23 mouse cellular contexts compared by ENCODE assay signal in the genomic region with DNA sequence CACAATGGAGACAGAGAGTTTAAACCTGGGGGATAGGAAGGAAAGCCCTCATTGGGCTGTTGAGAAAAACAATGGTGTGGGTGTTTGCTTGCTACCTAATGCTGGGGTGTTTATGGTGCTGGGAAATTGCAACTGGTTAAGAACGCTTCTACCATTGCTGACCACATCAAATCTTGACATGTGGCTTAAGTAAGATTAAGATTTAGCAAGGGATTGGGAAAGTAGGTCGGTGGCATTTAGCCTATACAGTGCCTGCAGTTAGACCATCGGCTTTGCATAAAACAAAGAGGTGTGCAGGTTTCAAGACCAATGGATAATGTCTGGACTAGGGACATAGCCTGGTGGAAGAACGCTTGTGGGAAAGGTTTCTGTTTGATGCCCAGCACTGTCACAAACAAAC.
"Had no signal": no experiment of that assay in that cellular context is flagged by ENCODE, and none has a peak within 500 bp of the region (broad histone marks: within the 10 kb centered on the region; RNA-seq: fewer than 3 reads in every experiment).

No protein-coding gene starts in this region.

- H3K9me3 ChIP-seq: heart, embryonic 10.5 days; heart, embryonic 12.5 days; hindbrain, embryonic 13.5 days; hindbrain, embryonic 15.5 days; kidney, embryonic 15.5 days; limb, embryonic 13.5 days; limb, embryonic 15.5 days had no signal

- DNase-seq: forebrain, postnatal 0 days; gastrocnemius, postnatal 14 days; gastrocnemius, postnatal 36 days; heart, adult 18-20 months; heart, postnatal 14 days; heart, postnatal 36 days; kidney, adult 11 months; kidney, adult 2 months; kidney, adult 9 months; kidney, postnatal 14 days; kidney, postnatal 36 days; layer of hippocampus, adult 9-11 months; layer of hippocampus, postnatal 36 days had no signal

- H3K36me3 ChIP-seq: heart, embryonic 10.5 days; heart, embryonic 12.5 days; hindbrain, embryonic 13.5 days; hindbrain, embryonic 15.5 days; kidney, embryonic 15.5 days; limb, embryonic 13.5 days; limb, embryonic 15.5 days had no signal

- H3K4me1 ChIP-seq: limb, embryonic 15.5 days had no signal

- H3K4me3 ChIP-seq: heart, embryonic 10.5 days; heart, embryonic 12.5 days; hindbrain, embryonic 13.5 days; hindbrain, embryonic 15.5 days; kidney, embryonic 15.5 days; limb, embryonic 13.5 days; limb, embryonic 15.5 days had no signal

- H3K27me3 ChIP-seq: heart, embryonic 12.5 days; hindbrain, embryonic 15.5 days; kidney, embryonic 15.5 days; limb, embryonic 15.5 days had no signal

- ATAC-seq: forebrain, postnatal 0 days; hindbrain, postnatal 0 days; intestine, embryonic 16.5 days had no signal

- H3K4me2 ChIP-seq: heart, embryonic 12.5 days; hindbrain, embryonic 13.5 days; hindbrain, embryonic 15.5 days; kidney, embryonic 15.5 days; limb, embryonic 13.5 days; limb, embryonic 15.5 days had no signal

- H3K9ac ChIP-seq: forebrain, postnatal 0 days; heart, embryonic 12.5 days; hindbrain, embryonic 13.5 days; hindbrain, embryonic 15.5 days; kidney, embryonic 15.5 days; limb, embryonic 13.5 days; limb, embryonic 15.5 days had no signal

- H3K27ac ChIP-seq: hindbrain, embryonic 13.5 days; hindbrain, embryonic 15.5 days; hindbrain, postnatal 0 days; kidney, embryonic 15.5 days; kidney, postnatal 0 days; limb, embryonic 13.5 days; limb, embryonic 15.5 days had no signal
